Mouse (Mus musculus): ENCODE measurements around the gene Noxa1. TPM values are rescaled to one million over a fixed set of nuclear protein-coding genes. Genes with fewer than 3 reads are reported as not detected.
A peak's percentile ranks its signal among the peaks of the same experiment; 100 is the strongest.

Gene Noxa1
- total RNA-seq, 2 experiments from 2014 or later: not detected

- peak; percentile 50 to 67 for DNase-seq (ENCODE audit: low spot score in 2 of 2)
Measured at GRCm38 (mm10) chr2:25098956-25099355, 4.0 kb upstream of the Noxa1 start.

DNA sequence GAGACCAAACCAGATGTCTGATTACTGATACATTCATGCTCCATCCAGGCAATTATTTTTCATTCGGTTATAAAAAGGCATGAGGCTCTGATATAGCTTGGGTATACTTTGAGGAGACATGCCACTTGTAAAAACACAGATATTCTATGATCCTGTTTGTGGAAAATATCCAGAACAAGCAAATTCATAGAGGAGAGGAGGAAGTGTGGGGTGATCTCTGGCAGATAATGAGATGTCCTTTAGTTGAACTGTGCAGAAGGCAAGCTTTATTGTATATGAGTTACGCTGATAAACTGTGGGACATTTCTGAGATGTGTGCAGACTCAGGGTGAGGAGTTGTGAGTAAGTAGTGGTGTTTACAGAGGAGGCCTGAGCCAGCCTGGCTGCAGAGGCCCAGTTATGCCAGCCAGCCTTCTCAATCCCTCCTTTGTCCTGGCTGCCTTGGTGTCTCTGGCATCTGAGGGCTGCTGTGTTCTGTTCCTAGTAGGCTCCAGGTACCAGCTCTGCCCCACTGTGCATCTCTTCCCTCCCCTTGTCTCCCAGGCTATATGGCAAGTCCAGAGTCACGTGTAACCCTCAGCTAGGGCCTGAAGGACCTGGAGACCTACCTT, 3.2 kb upstream of the Noxa1 start:
- DNase-seq (ENCODE audit: low spot score in 2 of 2): peak in 1 of 2 experiments; percentile 34

DNA sequence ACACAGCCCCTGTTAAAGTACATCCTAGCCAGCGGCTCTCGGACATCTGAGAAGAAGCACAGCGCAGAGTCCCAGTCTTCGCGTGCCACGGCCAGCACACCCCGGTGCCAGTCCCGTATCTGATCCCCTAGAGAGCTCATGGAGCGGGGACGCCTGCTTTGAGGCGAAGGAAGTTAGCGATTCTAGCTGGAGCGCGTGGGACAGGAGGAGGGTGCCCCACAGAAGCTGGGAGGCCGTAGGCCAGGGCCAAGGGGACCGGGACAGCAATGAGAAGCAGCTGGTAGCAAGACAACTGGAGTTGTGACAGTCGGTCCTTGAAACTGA, 202 bp downstream of the Noxa1 start:
- DNase-seq (ENCODE audit: low spot score in 2 of 2): no peak

DNA sequence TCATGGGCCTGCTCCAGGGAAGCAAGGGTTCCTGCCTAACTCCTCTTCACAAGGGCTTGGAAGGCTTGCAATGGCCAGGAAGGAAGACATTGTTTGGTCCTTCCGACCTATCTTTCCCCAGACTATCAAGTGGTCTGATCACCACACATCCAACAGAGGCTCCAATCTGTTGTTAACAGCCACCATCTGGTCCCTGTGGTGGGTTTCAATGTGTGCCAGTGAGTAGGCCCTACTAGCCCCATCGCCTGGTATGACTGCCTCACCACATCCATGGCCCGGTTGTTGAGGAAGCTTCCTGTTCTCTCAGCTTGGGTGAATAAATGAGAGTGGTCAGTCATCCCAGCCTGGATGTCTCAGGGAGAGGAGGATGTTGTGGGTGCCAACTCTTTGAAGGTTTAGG, 6.3 kb downstream of the Noxa1 start:
- DNase-seq (ENCODE audit: low spot score in 2 of 2): no peak

DNA sequence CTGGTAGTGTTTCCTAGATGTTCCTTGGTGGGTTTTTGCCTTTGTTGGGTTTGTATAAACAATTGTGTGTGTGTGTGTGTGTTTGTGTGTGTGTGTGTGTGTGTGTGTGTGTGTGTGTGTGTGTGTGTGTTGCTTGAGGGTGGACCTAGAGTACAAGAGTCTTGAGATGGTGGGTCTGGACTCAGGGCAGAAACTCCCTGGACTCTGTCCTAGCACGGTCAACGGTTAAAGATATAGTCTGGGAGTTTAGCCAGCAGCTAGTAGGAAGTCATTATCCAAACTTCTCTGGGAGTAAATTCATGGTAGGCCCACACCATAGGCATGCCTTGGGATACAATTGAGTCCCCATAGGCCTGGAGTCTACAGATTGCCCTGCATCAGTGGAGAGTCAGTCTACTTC, 7.1 kb downstream of the Noxa1 start:
- no peak for DNase-seq (ENCODE audit: low spot score in 2 of 2)

DNA sequence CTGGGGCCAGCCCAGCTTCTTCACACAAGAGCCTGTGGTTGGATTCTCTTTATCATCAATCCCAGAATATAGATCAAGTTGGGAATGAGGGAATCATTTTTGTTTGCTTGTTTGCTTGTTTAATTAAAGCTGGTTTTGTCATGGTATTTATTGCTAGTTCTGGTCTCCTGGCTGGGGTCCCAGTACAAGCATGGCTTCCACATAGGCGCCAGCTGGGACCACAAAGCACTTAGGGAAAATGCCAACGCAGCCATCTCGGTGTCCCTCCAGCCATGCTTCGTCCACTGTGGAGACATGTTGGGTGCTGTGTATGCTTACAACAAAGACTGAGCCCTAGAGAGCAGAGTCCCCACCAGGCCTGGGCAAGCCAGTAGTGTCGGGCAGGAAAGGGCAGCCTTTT, 9.4 kb downstream of the Noxa1 start:
- peak in 1 of 2 experiments; percentile 42 for DNase-seq (ENCODE audit: low spot score in 2 of 2)

DNA sequence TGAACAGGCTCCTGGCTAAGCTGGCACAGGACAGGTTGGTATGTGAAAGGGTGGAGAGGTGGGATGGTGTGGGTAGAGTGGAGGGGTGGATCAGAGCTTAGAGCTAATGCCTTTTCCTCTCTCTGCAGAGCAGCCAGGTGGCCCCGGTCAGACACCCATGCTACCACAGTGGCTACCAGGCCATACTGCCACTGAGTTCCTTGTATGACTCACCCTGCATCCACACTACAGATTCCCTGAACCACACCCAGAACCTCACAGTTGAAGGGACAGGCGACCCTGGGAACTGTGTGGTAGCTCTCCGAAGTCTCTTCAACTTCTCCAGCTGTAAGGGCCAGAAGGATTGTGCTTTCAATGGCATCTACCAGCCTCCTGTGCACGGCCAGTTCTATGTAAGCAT, 11.3 kb downstream of the Noxa1 start:
- no peak for DNase-seq (ENCODE audit: low spot score in 2 of 2)

- no peak for DNase-seq (ENCODE audit: low spot score in 2 of 2)
Measured at GRCm38 (mm10) chr2:25080076-25080475, 14.9 kb downstream of the Noxa1 start, which contains the start of gene Entpd8. Gene Entpd8, plus strand, starts transcription at chr2:25080304.

DNA sequence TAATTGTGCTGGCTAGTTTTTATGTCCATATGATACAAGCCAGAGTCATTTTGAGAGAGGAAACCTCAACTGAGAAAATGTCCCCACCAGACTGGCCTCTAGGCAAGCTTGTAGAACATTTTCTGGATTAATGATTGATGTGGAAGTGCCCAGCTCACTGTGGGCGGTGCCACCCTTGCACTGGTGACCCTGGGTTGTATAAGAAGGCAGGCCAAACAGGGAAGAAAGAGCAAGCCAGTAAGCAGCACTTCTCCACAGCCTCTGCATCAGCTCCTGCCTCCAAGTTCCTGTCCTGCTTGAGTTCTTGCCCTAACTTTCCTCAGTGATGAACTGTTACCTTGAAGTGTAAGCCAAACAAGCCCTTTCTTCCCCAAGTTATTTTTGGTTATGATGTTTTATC, 16.0 kb downstream of the Noxa1 start:
- DNase-seq (ENCODE audit: low spot score in 2 of 2): no peak

DNA sequence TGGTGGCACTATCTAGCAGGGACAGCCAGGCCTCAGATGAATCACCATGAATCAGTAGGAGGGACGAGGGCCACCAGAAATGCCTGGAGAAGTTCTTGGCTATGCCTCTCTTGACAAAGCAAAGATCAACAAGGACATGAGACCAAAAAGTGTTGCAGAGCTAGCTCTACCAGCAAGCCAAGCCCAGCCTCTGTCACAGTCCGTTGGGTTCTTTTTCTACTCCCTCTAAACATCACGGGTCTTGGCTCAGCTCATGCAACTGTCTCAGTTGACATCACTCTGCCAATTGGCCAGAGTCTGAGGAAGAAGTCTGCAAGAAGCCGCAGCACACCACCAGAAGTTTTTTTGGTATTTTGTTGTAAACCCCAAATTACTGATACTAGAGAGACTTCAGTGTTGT, 19.4 kb downstream of the Noxa1 start:
- DNase-seq (ENCODE audit: low spot score in 2 of 2): no peak

DNA sequence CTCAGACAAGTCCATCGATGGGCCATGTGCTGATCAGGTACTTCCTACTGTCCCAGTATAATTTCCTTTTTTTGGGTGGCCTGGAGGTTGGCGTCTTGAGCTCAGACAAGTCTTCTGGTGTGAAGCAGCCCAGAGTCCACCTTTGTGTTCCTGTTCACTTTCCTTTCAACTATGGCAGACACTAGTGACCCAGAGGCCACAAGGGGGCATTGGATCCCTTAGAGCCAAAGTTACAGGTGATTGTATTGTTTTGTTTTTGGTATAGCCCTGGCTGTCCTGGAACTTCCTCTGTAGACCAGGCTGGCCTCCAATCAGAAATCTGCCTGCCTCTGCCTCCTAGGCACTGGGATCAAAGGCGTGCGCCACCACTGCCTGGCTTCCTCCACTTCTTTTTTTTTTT, 22.6 kb downstream of the Noxa1 start:
- DNase-seq (ENCODE audit: low spot score in 2 of 2): no peak

DNA sequence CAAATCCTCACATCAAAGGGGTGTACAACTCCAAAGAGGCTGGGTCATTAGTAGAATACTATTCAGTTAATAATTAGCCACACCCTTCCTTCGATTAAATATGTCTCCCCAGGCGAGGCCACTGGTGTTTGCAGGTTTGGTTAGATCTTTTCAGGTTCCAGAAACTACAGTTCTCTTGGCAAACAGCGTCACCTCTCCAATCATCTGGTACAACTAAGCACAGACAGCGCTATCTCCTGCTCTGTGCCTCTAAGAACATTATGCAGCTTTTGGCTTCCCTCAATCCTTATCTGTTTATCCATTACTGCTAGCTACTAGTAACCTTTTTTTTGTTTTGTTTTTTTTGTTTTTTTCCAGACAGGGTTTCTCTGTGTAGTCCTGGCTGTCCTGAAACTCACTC, 25.4 kb downstream of the Noxa1 start:
- no peak for DNase-seq (ENCODE audit: low spot score in 2 of 2)

GRCm38 (mm10) chr2:25066552-25066951, 28.4 kb downstream of the Noxa1 start:
- no peak for DNase-seq (ENCODE audit: low spot score in 2 of 2)

DNA sequence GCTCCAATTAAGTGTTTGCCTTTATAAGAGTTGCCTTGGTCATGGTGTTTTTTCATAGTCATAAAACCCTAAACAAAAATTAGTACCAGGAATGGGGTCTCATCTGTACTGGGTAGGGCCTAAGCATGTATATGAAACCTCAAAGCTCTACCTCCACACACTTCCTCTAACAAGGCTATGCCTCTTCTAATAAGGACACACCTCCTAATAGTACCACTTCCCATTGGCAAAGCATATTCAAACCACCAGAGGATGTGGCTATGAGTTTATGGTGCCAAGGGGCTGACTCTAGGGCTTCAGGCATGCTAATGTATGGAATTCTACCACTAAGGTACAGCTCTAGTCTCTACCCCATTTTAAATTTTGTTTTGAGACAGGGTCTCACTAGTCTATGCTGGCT, 29.4 kb downstream of the Noxa1 start:
- DNase-seq (ENCODE audit: low spot score in 2 of 2): no peak

GRCm38 (mm10) chr2:25064285-25064684, 30.7 kb downstream of the Noxa1 start:
- DNase-seq (ENCODE audit: low spot score in 2 of 2): no peak

GRCm38 (mm10) chr2:25063523-25063922, 31.4 kb downstream of the Noxa1 start:
- DNase-seq (ENCODE audit: low spot score in 2 of 2): no peak

DNA sequence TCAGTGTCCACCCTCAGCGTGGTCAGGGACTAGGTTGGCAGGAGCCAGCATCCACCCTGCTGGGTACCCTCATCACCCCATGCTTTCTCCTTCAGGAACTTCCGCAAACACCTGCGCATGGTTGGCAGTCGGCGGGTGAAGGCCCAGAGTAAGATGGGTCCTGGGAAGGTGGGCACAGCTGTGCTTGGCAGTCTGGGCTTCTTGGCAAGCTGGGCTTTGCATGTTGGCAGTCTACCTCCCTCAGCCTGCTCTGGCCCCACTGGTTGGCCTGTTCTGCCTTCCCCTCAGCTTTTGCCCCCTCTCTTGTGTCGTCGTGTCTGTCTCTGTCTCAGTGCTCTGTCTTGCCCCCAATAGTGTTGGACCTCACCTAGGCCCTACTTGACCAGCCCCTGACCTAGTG, 36.0 kb downstream of the Noxa1 start:
- peak in 1 of 2 experiments; percentile 17 for DNase-seq (ENCODE audit: low spot score in 2 of 2)

GRCm38 (mm10) chr2:25055409-25056155, 39.4 kb downstream of the Noxa1 start:
- DNase-seq (ENCODE audit: low spot score in 2 of 2): peak; percentile 41 to 63

DNA sequence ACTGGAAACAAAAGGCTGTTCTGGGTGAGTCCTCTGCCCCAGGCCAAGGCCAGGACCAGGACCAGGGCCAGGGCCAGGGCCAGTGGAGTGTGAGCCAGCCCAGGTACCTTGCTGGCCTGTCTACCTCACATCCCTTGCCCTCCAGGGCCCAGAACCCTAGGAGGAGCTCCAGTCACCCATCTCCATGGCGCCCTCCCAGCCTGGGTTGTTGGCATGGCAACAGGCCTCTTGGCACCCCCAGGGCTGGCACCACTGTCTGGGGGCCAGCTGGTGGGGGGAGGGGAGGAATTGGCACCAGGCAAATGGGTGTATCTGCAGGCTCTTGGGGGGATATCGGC, 39.9 kb downstream of the Noxa1 start:
- DNase-seq (ENCODE audit: low spot score in 2 of 2): peak; percentile 95

DNA sequence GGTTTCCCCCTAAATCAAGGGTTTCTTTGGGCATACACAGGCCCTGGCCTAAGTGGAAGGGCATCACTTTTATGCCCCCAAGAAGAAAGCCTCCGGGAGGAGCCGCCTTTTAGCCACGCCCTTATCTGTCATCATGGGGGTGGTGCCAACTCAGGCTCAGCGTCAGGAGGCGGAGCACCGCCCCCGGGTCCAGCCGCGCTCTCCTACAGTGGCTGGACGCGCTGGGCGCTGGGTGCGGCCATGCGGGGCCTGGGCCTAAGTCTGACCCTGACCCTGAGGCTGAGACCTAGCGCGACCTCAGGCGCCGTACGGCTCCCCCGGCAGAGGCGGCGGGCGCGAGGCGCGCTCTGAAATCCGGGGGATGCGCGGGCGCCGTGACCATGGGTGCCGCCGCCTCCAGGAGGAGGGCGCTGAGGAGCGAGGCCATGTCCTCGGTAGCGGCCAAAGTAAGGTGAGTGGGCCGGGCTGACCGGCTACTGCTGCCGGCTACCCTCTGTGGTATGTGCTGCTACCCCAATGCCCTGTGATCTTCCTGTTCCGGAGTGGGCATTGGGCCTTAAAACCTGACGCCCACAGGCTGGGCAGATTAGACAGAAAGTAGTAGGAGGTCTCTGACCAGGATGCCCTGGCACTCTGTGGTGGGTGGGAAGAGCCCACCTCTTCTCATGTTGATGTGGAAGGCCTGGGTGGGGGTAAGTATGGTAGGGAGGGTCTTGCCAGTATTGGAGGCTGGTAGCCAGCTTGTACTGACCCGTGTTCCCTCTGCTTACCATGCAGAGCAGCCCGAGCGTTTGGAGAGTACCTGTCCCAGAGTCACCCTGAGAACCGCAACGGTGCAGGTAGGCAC, 40.5 kb downstream of the Noxa1 start, which contains the start of gene Nsmf:
Gene Nsmf (plus strand): TSS at position 135 of the 847 bp plus-strand sequence.
- peak; percentile 93 for DNase-seq (ENCODE audit: low spot score in 2 of 2)

DNA sequence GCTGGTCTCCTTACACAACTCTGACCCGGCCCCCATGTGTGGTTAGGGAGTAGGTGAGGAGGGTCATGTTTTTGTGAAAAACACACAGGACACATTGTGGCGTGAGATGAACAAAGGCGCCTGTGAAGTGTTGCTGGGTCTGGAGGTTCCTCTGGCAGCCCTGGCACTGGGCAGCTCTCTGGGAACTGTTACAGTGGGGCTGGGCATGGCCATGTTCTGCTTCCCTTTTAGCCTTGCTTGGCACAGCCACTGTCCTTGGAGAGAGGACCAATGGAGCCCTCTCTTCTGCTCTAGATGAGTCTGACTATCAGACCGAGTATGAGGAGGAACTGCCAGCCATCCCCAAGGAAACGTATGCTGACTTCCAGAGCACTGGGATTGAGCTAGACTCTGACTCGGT, 41.8 kb downstream of the Noxa1 start:
- peak in 1 of 2 experiments; percentile 20 for DNase-seq (ENCODE audit: low spot score in 2 of 2)

- DNase-seq (ENCODE audit: low spot score in 2 of 2): no peak
Measured at GRCm38 (mm10) chr2:25051450-25051849, 43.5 kb downstream of the Noxa1 start.

Measured in layer of hippocampus, postnatal 10 days (tissue).